Mouse (Mus musculus) lung, postnatal 0 days (tissue): Measurements from ENCODE around the gene Gtf3c1. TPM values are rescaled to one million over a fixed set of nuclear protein-coding genes. Genes with fewer than 3 reads are reported as not detected.

Experiments used
- ATAC-seq: fragments of 200-750 bp; cut with Nextera tagmentation; 2 replicates; pipeline ENCODE4 v1.8.0; 2017; ENCODE audit warnings: moderate library complexity
- DNase-seq: peaks from one replicate; pipeline ENCODE4 v3.0.0-alpha.2; 2016; ENCODE audit warnings: low spot score
- H3K27ac ChIP-seq: fragments of 300-500 bp; sonication (generic); 2 replicates; pipeline ENCODE4 v1.5.1; 2014; ENCODE audit warnings: antibody characterized with exemption, mild to moderate bottlenecking, low read length, mixed read lengths
- H3K27me3 ChIP-seq: fragments of 300-500 bp; sonication (generic); replicated peaks from 2 replicates; pipeline ENCODE4 v1.6.1; 2014; ENCODE audit warnings: low read length, mixed read lengths; ENCODE audit not compliant: insufficient read depth
- H3K36me3 ChIP-seq: fragments of 300-500 bp; sonication (generic); 2 replicates; pipeline ENCODE4 v1.6.1; 2014; ENCODE audit warnings: low read length, mixed read lengths; ENCODE audit not compliant: insufficient read depth
- H3K4me1 ChIP-seq: fragments of 300-500 bp; sonication (generic); 2 replicates; pipeline ENCODE4 v1.6.1; 2014; ENCODE audit warnings: antibody characterized with exemption, low read depth, low read length, mixed read lengths; ENCODE audit not compliant: insufficient read depth
- H3K4me2 ChIP-seq: fragments of 300-500 bp; sonication (generic); replicated peaks from 2 replicates; pipeline ENCODE4 v1.6.1; 2014; ENCODE audit warnings: low read depth, mild to moderate bottlenecking, low read length, moderate library complexity, mixed read lengths
- H3K4me3 ChIP-seq: fragments of 300-500 bp; sonication (generic); 2 replicates; pipeline ENCODE4 v1.5.1; 2014; ENCODE audit warnings: low read depth, low read length
- H3K9ac ChIP-seq: fragments of 300-500 bp; sonication (generic); replicated peaks from 2 replicates; pipeline ENCODE4 v1.6.1; 2014; ENCODE audit warnings: low read depth, mild to moderate bottlenecking
- H3K9me3 ChIP-seq: fragments of 300-500 bp; sonication (generic); 2 replicates; pipeline ENCODE4 v1.6.1; 2016; ENCODE audit warnings: low read length, mixed read lengths
- CTCF ChIP-seq: IDR thresholded peaks from 2 replicates; pipeline ENCODE4 v1.5.1; 2016; ENCODE audit warnings: antibody characterized with exemption, mild to moderate bottlenecking
- EP300 ChIP-seq: IDR thresholded peaks from 2 replicates; pipeline ENCODE4 v1.6.1; 2016; ENCODE audit warnings: antibody characterized with exemption, mild to moderate bottlenecking, control low read depth
- WGBS: fragments of 180-500 bp; shearing (Covaris S2); extraction: QIAGEN DNeasy Blood & Tissue Kit; methylation state at CpG from one replicate; pipeline ENCODE4 v1.1.7; 2014; 5-methylcytosine and 5-hydroxymethylcytosine counted together
- polyA plus RNA-seq: library from polyadenylated mRNA; unstranded; fragments of >200 nt; fragmentation: Nextera tagmentation; extraction: Ambion mirVana; gene quantifications from 2 replicates; pipeline ENCODE4 v1.2.1, GENCODE M21; 2015

Gtf3c1 gene
- polyA plus RNA-seq, 1 experiment from 2014 or later: 13.6 TPM

DNA sequence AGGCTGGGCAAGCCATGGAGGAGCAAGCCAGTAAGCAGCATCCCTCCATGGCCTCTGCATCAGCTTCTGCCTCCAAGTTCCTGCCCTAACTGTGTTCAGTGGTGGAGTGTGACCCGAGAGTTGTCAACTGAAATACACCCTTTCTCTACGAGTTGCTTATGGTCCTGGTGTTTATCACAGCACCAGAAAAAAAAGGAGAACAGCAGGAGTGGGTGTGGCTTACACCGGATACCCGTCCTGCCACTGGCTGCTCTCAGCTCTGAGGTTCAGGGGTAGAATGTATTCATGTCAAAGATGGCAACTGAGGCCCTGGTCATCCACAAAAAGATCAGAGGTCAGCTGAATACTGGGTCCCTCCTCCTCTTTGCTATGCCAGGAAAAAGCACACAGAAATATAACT is 87.5 kb downstream of the Gtf3c1 start:
- H3K4me2 ChIP-seq: no peak overlapping the region
- no peak for ATAC-seq
- 59% methylated on average over 4 of the region's 4 CpGs for WGBS
- no peaks in the 10 kb centered on the region for H3K27me3 ChIP-seq
- H3K9me3 ChIP-seq: no peaks in the 10 kb centered on the region
- H3K27ac ChIP-seq: no peak overlapping the region
- DNase-seq: no peak
- H3K9ac ChIP-seq: no peak overlapping the region
- TF ChIP-seq EP300 (no peak), CTCF (no peak)
- peaks cover 6% of the 10 kb centered on the region; the same call in 1 of the 2 replicates for H3K4me1 ChIP-seq
- H3K4me3 ChIP-seq: no peak overlapping the region
- no peaks in the 10 kb centered on the region for H3K36me3 ChIP-seq

GRCm38 (mm10) chr7:125618016-125618415 is 89.6 kb downstream of the Gtf3c1 start:
- no peak overlapping the region for H3K4me3 ChIP-seq
- no peak overlapping the region for H3K4me2 ChIP-seq
- DNase-seq (no peak), ATAC-seq (no peak)
- H3K27ac ChIP-seq: no peak overlapping the region
- TF ChIP-seq CTCF (no peak), EP300 (no peak)
- H3K9ac ChIP-seq: no peak overlapping the region
- H3K36me3 ChIP-seq: no peaks in the 10 kb centered on the region
- H3K27me3 ChIP-seq: no peaks in the 10 kb centered on the region
- no peaks in the 10 kb centered on the region for H3K9me3 ChIP-seq
- H3K4me1 ChIP-seq: peaks cover 6% of the 10 kb centered on the region; the same call in 1 of the 2 replicates
- WGBS: 68% methylated on average over 7 of the region's 7 CpGs

GRCm38 (mm10) chr7:125615453-125615852 is 92.1 kb downstream of the Gtf3c1 start:
- no peaks in the 10 kb centered on the region for H3K36me3 ChIP-seq
- no peak overlapping the region for H3K4me2 ChIP-seq
- H3K27ac ChIP-seq: no peak overlapping the region
- H3K27me3 ChIP-seq: no peaks in the 10 kb centered on the region
- H3K9me3 ChIP-seq: no peaks in the 10 kb centered on the region
- 83% methylated on average over 7 of the region's 7 CpGs for WGBS
- H3K4me3 ChIP-seq: no peak overlapping the region
- TF ChIP-seq CTCF (no peak), EP300 (no peak)
- H3K9ac ChIP-seq: no peak overlapping the region
- H3K4me1 ChIP-seq: no peaks in the 10 kb centered on the region
- ATAC-seq (no peak), DNase-seq (no peak)

DNA sequence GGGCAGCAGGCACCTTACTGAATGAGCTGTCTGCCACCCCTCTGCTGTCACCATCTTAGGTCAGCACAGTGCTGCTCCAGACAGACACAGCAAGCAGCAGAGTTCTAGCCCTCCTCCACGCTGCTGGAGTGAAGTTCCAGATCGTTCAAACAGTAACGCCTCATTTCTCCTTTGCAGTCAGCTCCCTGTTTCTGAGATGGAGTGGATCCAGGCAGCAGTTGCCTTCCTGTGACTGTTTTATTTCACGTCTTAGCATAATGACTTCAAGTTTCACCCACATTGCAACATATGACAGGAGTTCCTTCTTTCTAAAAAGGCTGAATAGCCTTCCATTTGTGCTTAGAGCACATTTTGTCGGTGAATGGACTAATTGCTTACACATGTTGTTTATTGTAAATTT is 94.0 kb downstream of the Gtf3c1 start:
- DNase-seq: peak; percentile 19
- Histone ChIP-seq H3K27ac (no peak overlapping the region), H3K36me3 (no peaks in the 10 kb centered on the region), H3K4me1 (no peaks in the 10 kb centered on the region), H3K9me3 (no peaks in the 10 kb centered on the region), H3K27me3 (no peaks in the 10 kb centered on the region), H3K4me2 (no peak overlapping the region), H3K4me3 (no peak overlapping the region), H3K9ac (no peak overlapping the region)
- ATAC-seq: no peak
- WGBS: 57% methylated on average over 5 of the region's 5 CpGs
- TF ChIP-seq CTCF: no peak
- no peak for TF ChIP-seq EP300

DNA sequence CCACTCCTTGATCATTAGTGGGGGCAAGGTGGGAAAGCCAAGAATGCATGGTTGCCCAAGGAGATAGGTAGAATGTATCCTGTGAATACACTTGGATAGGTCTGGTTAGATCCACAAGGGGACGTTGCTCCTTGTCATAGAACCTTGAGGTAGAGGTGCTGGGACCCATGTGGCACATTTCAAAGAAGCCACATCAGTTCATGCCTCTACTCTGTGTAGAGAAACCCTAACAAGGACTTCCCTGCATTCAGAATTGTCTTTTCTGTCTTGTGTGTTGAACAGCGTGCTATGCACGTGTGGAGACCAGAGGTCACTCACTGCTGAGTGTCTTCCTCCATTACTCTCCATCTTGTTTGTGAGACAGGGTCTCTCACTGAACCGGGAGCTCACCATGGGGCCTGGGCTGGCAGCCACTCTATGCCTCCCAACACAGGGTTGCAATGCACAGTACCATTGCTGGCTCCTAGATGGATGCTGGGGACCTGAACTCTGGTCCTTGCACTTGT is 99.3 kb downstream of the Gtf3c1 start:
- H3K9ac ChIP-seq: no peak overlapping the region
- H3K27me3 ChIP-seq: no peaks in the 10 kb centered on the region
- 84% methylated on average over 4 of the region's 4 CpGs for WGBS
- TF ChIP-seq CTCF: no peak
- no peak for TF ChIP-seq EP300
- no peak overlapping the region for H3K4me2 ChIP-seq
- no peak for ATAC-seq
- no peak for DNase-seq
- H3K27ac ChIP-seq: no peak overlapping the region
- H3K4me3 ChIP-seq: no peak overlapping the region
- H3K36me3 ChIP-seq: no peaks in the 10 kb centered on the region
- H3K9me3 ChIP-seq: no peaks in the 10 kb centered on the region
- H3K4me1 ChIP-seq: 0 out of 2 replicates have a peak, but pooled peaks cover 3% of the 10 kb centered on the region

- H3K9ac ChIP-seq: no peak overlapping the region
- no peak overlapping the region for H3K4me3 ChIP-seq
- H3K4me2 ChIP-seq: no peak overlapping the region
- TF ChIP-seq EP300 (no peak), CTCF (no peak)
- no peaks in the 10 kb centered on the region for H3K9me3 ChIP-seq
- DNase-seq (no peak), ATAC-seq (no peak)
- no peaks in the 10 kb centered on the region for H3K36me3 ChIP-seq
- 61% methylated on average over 6 of the region's 6 CpGs for WGBS
- 0 out of 2 replicates have a peak, but pooled peaks cover 3% of the 10 kb centered on the region for H3K4me1 ChIP-seq
- no peak overlapping the region for H3K27ac ChIP-seq
- no peaks in the 10 kb centered on the region for H3K27me3 ChIP-seq
Measured at GRCm38 (mm10) chr7:125607384-125608182, 100.0 kb downstream of the Gtf3c1 start.
